Mouse (Mus musculus) limb, embryonic 13.5 days (tissue): ENCODE measurements around the gene Eif4g3. TPM values are rescaled to one million over a fixed set of nuclear protein-coding genes. Genes with fewer than 3 reads are reported as not detected.

ENCODE experiments used
- ATAC-seq: fragments of 200-750 bp; cut with Nextera tagmentation; 2 replicates; pipeline ENCODE4 v1.8.0; 2017; ENCODE audit warnings: low read depth, moderate number of reproducible peaks, moderate TSS enrichment; ENCODE audit not compliant: low FRiP score
- H3K27ac ChIP-seq: fragments of 300-500 bp; sonication (generic); 2 replicates; pipeline ENCODE4 v1.5.1; 2015; ENCODE audit warnings: inconsistent platforms, mild to moderate bottlenecking, moderate library complexity
- H3K27me3 ChIP-seq: fragments of 300-500 bp; sonication (generic); 2 replicates; pipeline ENCODE4 v1.6.1; 2015; ENCODE audit warnings: mild to moderate bottlenecking, inconsistent platforms
- H3K36me3 ChIP-seq: fragments of 300-500 bp; sonication (generic); 2 replicates; pipeline ENCODE4 v1.6.1; 2015; ENCODE audit warnings: inconsistent platforms, mild to moderate bottlenecking, moderate library complexity
- H3K4me1 ChIP-seq: fragments of 300-500 bp; sonication (generic); 2 replicates; pipeline ENCODE4 v1.6.1; 2015; ENCODE audit warnings: inconsistent platforms
- H3K4me2 ChIP-seq: fragments of 300-500 bp; sonication (generic); replicated peaks from 2 replicates; pipeline ENCODE4 v1.6.1; 2015; ENCODE audit warnings: inconsistent platforms, mild to moderate bottlenecking, moderate library complexity
- H3K4me3 ChIP-seq: fragments of 300-500 bp; sonication (generic); 2 replicates; pipeline ENCODE4 v1.5.1; 2015; ENCODE audit warnings: moderate library complexity, mild to moderate bottlenecking, inconsistent platforms
- H3K9ac ChIP-seq: fragments of 300-500 bp; sonication (generic); 2 replicates; pipeline ENCODE4 v1.6.1; 2015; ENCODE audit warnings: mild to moderate bottlenecking, inconsistent platforms
- H3K9me3 ChIP-seq: fragments of 300-500 bp; sonication (generic); 2 replicates; pipeline ENCODE4 v1.6.1; 2016; ENCODE audit warnings: inconsistent platforms
- WGBS: fragments of 180-500 bp; shearing (Covaris S2); methylation state at CpG from one replicate; pipeline ENCODE4 v1.1.7; 2015; 5-methylcytosine and 5-hydroxymethylcytosine counted together
- polyA plus RNA-seq: library from polyadenylated mRNA; unstranded; fragments of >200 nt; fragmentation: Nextera tagmentation; extraction: Ambion mirVana; gene quantifications from 2 replicates; pipeline ENCODE4 v1.2.1, GENCODE M21; 2015

Gene Eif4g3
- 38.4 and 38.6 TPM in 2 replicates for polyA plus RNA-seq

GRCm38 (mm10) chr4:137992890-137993289 is at the start of gene Eif4g3:
Gene Eif4g3, plus strand, starts transcription at chr4:137993022.
- Histone ChIP-seq H3K27me3 (peaks cover 10% of the 10 kb centered on the region), H3K9ac (peak within 1 kb of the TSS; percentile 96), H3K4me1 (peaks cover 38% of the 10 kb centered on the region), H3K4me2 (peak within 1 kb of the TSS; percentile 83), H3K27ac (peak within 1 kb of the TSS; percentile 95), H3K36me3 (peaks cover 21% of the 10 kb centered on the region), H3K9me3 (no peaks in the 10 kb centered on the region), H3K4me3 (peak within 1 kb of the TSS; percentile 95)
- no peak for ATAC-seq
- WGBS, result 1% methylated on average over 39 of the region's 39 CpGs

- Histone ChIP-seq H3K36me3 (peaks cover 94% of the 10 kb centered on the region), H3K9ac (no peak overlapping the region), H3K9me3 (no peaks in the 10 kb centered on the region), H3K27ac (no peak overlapping the region), H3K4me3 (no peak overlapping the region), H3K4me1 (no peaks in the 10 kb centered on the region), H3K4me2 (no peak overlapping the region), H3K27me3 (no peaks in the 10 kb centered on the region)
- 95% methylated on average over 10 of the region's 10 CpGs for WGBS
- no peak for ATAC-seq
Observed at GRCm38 (mm10) chr4:137943540-137943939, 49.3 kb upstream of the Eif4g3 start.

- H3K4me3 ChIP-seq, result no peak overlapping the region
- no peak overlapping the region for H3K9ac ChIP-seq
- no peak for ATAC-seq
- 0 out of 2 replicates have a peak, but pooled peaks cover 3% of the 10 kb centered on the region for H3K9me3 ChIP-seq
- no peaks in the 10 kb centered on the region for H3K4me1 ChIP-seq
- H3K27ac ChIP-seq, result no peak overlapping the region
- H3K27me3 ChIP-seq, result no peaks in the 10 kb centered on the region
- H3K4me2 ChIP-seq, result no peak overlapping the region
- 74% methylated on average over 4 of the region's 4 CpGs for WGBS
- H3K36me3 ChIP-seq, result peaks cover 94% of the 10 kb centered on the region
Observed at GRCm38 (mm10) chr4:137945376-137945775, 47.4 kb upstream of the Eif4g3 start.

GRCm38 (mm10) chr4:137946419-137946818 is 46.4 kb upstream of the Eif4g3 start:
- ATAC-seq, result no peak

GRCm38 (mm10) chr4:137952840-137953239 is 40.0 kb upstream of the Eif4g3 start:
- 0 out of 2 replicates have a peak, but pooled peaks cover 6% of the 10 kb centered on the region for H3K9me3 ChIP-seq
- no peak overlapping the region for H3K4me3 ChIP-seq
- no peak overlapping the region for H3K27ac ChIP-seq
- no peak overlapping the region for H3K4me2 ChIP-seq
- no peaks in the 10 kb centered on the region for H3K27me3 ChIP-seq
- no peak for ATAC-seq
- no peak overlapping the region for H3K9ac ChIP-seq
- WGBS, result 42% methylated on average over 4 of the region's 4 CpGs
- no peaks in the 10 kb centered on the region for H3K4me1 ChIP-seq
- H3K36me3 ChIP-seq, result peaks cover 89% of the 10 kb centered on the region

More at GRCm38 (mm10) chr4:137946419-137946818, 46.4 kb upstream of the Eif4g3 start:
- Histone ChIP-seq H3K4me1 (no peaks in the 10 kb centered on the region), H3K27ac (no peak overlapping the region), H3K4me2 (no peak overlapping the region), H3K4me3 (no peak overlapping the region), H3K9ac (no peak overlapping the region), H3K9me3 (0 out of 2 replicates have a peak, but pooled peaks cover 6% of the 10 kb centered on the region), H3K36me3 (peaks cover 94% of the 10 kb centered on the region), H3K27me3 (no peaks in the 10 kb centered on the region)
- 91% methylated on average over 11 of the region's 11 CpGs for WGBS

- peaks cover 7% of the 10 kb centered on the region; the same call in 1 of the 2 replicates for H3K9me3 ChIP-seq
- WGBS, result 85% methylated on average over 2 of the region's 2 CpGs
- H3K36me3 ChIP-seq, result peaks cover 89% of the 10 kb centered on the region
- H3K4me2 ChIP-seq, result no peak overlapping the region
- H3K4me3 ChIP-seq, result no peak overlapping the region
- H3K9ac ChIP-seq, result no peak overlapping the region
- H3K27ac ChIP-seq, result no peak overlapping the region
- ATAC-seq, result no peak
- no peaks in the 10 kb centered on the region for H3K27me3 ChIP-seq
- no peaks in the 10 kb centered on the region for H3K4me1 ChIP-seq
Observed at GRCm38 (mm10) chr4:137954184-137954583, 38.6 kb upstream of the Eif4g3 start.

GRCm38 (mm10) chr4:137954926-137955396 is 37.9 kb upstream of the Eif4g3 start:
- Histone ChIP-seq H3K4me1 (no peaks in the 10 kb centered on the region), H3K36me3 (peaks cover 89% of the 10 kb centered on the region), H3K4me3 (no peak overlapping the region), H3K27ac (no peak overlapping the region), H3K27me3 (no peaks in the 10 kb centered on the region), H3K9me3 (peaks cover 15% of the 10 kb centered on the region), H3K4me2 (no peak overlapping the region), H3K9ac (no peak overlapping the region)
- WGBS, result 79% methylated on average over 8 of the region's 8 CpGs
- no peak for ATAC-seq

GRCm38 (mm10) chr4:137956260-137956659 is 36.6 kb upstream of the Eif4g3 start:
- WGBS, result 95% methylated on average over 15 of the region's 15 CpGs
- Histone ChIP-seq H3K9ac (no peak overlapping the region), H3K4me2 (no peak overlapping the region), H3K9me3 (peaks cover 9% of the 10 kb centered on the region), H3K4me1 (no peaks in the 10 kb centered on the region), H3K27me3 (no peaks in the 10 kb centered on the region), H3K36me3 (peaks cover 89% of the 10 kb centered on the region), H3K4me3 (no peak overlapping the region), H3K27ac (no peak overlapping the region)
- ATAC-seq, result no peak

- no peaks in the 10 kb centered on the region for H3K4me1 ChIP-seq
Observed at GRCm38 (mm10) chr4:137959889-137960665, 32.7 kb upstream of the Eif4g3 start.

GRCm38 (mm10) chr4:137960757-137961156 is 32.1 kb upstream of the Eif4g3 start:
- Histone ChIP-seq H3K27ac (no peak overlapping the region), H3K4me2 (no peak overlapping the region), H3K27me3 (no peaks in the 10 kb centered on the region), H3K9me3 (peaks cover 9% of the 10 kb centered on the region), H3K4me1 (no peaks in the 10 kb centered on the region), H3K36me3 (peaks cover 95% of the 10 kb centered on the region), H3K4me3 (no peak overlapping the region), H3K9ac (no peak overlapping the region)
- ATAC-seq, result no peak
- 89% methylated on average over 11 of the region's 11 CpGs for WGBS

More at GRCm38 (mm10) chr4:137959889-137960665, 32.7 kb upstream of the Eif4g3 start:
- Histone ChIP-seq H3K4me2 (no peak overlapping the region), H3K27me3 (no peaks in the 10 kb centered on the region), H3K9me3 (peaks cover 9% of the 10 kb centered on the region), H3K36me3 (peaks cover 97% of the 10 kb centered on the region), H3K27ac (no peak overlapping the region), H3K9ac (no peak overlapping the region), H3K4me3 (no peak overlapping the region)
- no peak for ATAC-seq
- WGBS, result 89% methylated on average over 13 of the region's 13 CpGs

GRCm38 (mm10) chr4:137962643-137963350 is 30.0 kb upstream of the Eif4g3 start:
- 94% methylated on average over 20 of the region's 20 CpGs for WGBS
- Histone ChIP-seq H3K27ac (no peak overlapping the region), H3K36me3 (peaks cover 78% of the 10 kb centered on the region), H3K9me3 (peaks cover 9% of the 10 kb centered on the region), H3K4me2 (no peak overlapping the region), H3K27me3 (no peaks in the 10 kb centered on the region), H3K4me3 (no peak overlapping the region), H3K4me1 (no peaks in the 10 kb centered on the region), H3K9ac (no peak overlapping the region)
- no peak for ATAC-seq

- Histone ChIP-seq H3K4me3 (no peak overlapping the region), H3K36me3 (peaks cover 72% of the 10 kb centered on the region), H3K4me1 (no peaks in the 10 kb centered on the region), H3K9me3 (peaks cover 9% of the 10 kb centered on the region), H3K27ac (no peak overlapping the region), H3K27me3 (no peaks in the 10 kb centered on the region), H3K4me2 (no peak overlapping the region), H3K9ac (no peak overlapping the region)
- WGBS, result 94% methylated on average over 6 of the region's 6 CpGs
- no peak for ATAC-seq
Observed at GRCm38 (mm10) chr4:137963431-137963830, 29.4 kb upstream of the Eif4g3 start.
